Mouse (Mus musculus) embryonic facial prominence, embryonic 14.5 days (tissue): ENCODE measurements around the gene Ier5l. TPM values are rescaled to one million over a fixed set of nuclear protein-coding genes. Genes with fewer than 3 reads are reported as not detected.

Experiments
- ATAC-seq: fragments of 200-750 bp; cut with Nextera tagmentation; 2 replicates; pipeline ENCODE4 v1.8.0; 2017; ENCODE audit warnings: low read depth, moderate number of reproducible peaks, moderate TSS enrichment
- DNase-seq: peaks from one replicate; pipeline ENCODE4 v3.0.0-alpha.2; 2015; ENCODE audit warnings: low spot score
- H3K27ac ChIP-seq: fragments of 300-500 bp; sonication (generic); replicated peaks from 2 replicates; pipeline ENCODE4 v1.5.1; 2014; ENCODE audit warnings: low read depth, mild to moderate bottlenecking, low read length, moderate library complexity
- H3K27me3 ChIP-seq: fragments of 300-500 bp; sonication (generic); replicated peaks from 2 replicates; pipeline ENCODE4 v1.6.1; 2014; ENCODE audit warnings: low read length; ENCODE audit not compliant: control insufficient read depth, insufficient read depth
- H3K36me3 ChIP-seq: fragments of 300-500 bp; sonication (generic); 2 replicates; pipeline ENCODE4 v1.6.1; 2014; ENCODE audit warnings: low read length, mixed read lengths; ENCODE audit not compliant: control insufficient read depth, insufficient read depth
- H3K4me1 ChIP-seq: fragments of 300-500 bp; sonication (generic); 2 replicates; pipeline ENCODE4 v1.6.1; 2014; ENCODE audit warnings: antibody characterized with exemption, low read length; ENCODE audit not compliant: control insufficient read depth, insufficient read depth
- H3K4me2 ChIP-seq: fragments of 300-500 bp; sonication (generic); 2 replicates; pipeline ENCODE4 v1.6.1; 2014; ENCODE audit warnings: low read depth, mild to moderate bottlenecking, low read length, moderate library complexity, mixed read lengths
- H3K4me3 ChIP-seq: fragments of 300-500 bp; sonication (generic); 2 replicates; pipeline ENCODE4 v1.5.1; 2014; ENCODE audit warnings: low read depth, mild to moderate bottlenecking, low read length
- H3K9ac ChIP-seq: fragments of 300-500 bp; sonication (generic); 2 replicates; pipeline ENCODE4 v1.6.1; 2014; ENCODE audit warnings: low read depth, mild to moderate bottlenecking, low read length, moderate library complexity, mixed read lengths
- H3K9me3 ChIP-seq: fragments of 300-500 bp; sonication (generic); 2 replicates; pipeline ENCODE4 v1.6.1; 2016; ENCODE audit warnings: low read length; ENCODE audit not compliant: control insufficient read depth
- WGBS: fragments of 180-500 bp; shearing (Covaris S2); extraction: QIAGEN DNeasy Blood & Tissue Kit; methylation state at CpG from one replicate; pipeline ENCODE4 v1.1.7; 2014; 5-methylcytosine and 5-hydroxymethylcytosine counted together
- polyA plus RNA-seq: library from polyadenylated mRNA; unstranded; fragments of >200 nt; fragmentation: Nextera tagmentation; extraction: Ambion mirVana; gene quantifications from 2 replicates; pipeline ENCODE4 v1.2.1, GENCODE M21; 2014

Gene Ier5l
- polyA plus RNA-seq, 1 experiment from 2014 or later, result 3.4 TPM

DNA sequence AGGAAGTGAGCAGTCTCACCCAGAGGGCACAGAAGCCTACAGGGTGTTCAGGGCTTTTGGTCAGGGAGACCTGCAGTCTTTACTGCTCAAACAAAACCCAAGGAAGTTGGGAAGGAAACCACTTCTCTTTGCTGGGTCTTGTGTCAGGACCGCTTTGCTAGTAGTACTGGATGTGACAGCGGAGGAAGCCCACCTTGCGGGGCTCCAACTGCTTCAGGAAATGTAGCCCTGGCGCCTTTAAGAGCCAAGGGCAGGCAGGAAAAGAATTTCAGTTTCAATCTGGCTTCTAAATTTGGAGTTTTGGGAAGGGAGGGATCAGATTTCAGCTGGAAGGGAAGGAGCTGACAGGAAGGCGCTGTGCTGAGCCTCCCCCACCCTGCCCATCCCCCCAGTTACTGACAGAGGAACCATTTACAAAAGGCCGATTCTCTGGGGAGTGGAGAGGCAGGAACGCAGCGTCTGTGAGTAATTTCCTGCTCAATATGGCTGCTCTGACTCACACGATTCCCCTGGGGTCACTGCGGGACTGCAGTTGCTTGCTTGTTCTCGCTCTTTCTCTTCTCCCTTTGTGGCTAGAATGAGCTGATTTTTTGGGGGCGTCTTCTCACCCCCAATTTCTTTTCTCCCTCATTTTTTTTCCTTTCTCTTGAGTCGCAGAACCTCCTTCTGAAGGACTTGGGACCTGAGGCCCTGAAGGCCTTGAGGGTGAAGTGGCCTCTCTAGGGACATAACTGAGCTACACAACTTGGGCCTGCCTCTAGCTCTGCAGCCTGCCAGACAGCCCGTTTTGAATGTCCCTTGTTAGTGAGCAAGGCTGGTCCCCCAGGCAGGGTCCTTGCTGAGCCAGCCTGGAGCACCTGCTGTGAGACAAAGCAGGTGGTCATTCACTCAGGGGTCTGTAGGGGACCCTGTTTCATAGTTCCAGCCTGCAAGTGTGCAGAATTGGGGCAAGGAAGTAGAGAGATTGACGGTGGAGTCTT, 32.2 kb downstream of the Ier5l start:
- Histone ChIP-seq H3K27me3 (no peaks in the 10 kb centered on the region), H3K4me3 (peak overlapping the region; percentile 26), H3K4me1 (peaks cover 57% of the 10 kb centered on the region), H3K9me3 (no peaks in the 10 kb centered on the region), H3K27ac (peak overlapping the region; percentile 99), H3K4me2 (peak overlapping the region; percentile 59), H3K36me3 (peaks cover 66% of the 10 kb centered on the region), H3K9ac (peak overlapping the region; percentile 65)
- ATAC-seq (peak; percentile 86), DNase-seq (peak; percentile 100)
- 1% methylated on average over 15 of the region's 15 CpGs for WGBS

DNA sequence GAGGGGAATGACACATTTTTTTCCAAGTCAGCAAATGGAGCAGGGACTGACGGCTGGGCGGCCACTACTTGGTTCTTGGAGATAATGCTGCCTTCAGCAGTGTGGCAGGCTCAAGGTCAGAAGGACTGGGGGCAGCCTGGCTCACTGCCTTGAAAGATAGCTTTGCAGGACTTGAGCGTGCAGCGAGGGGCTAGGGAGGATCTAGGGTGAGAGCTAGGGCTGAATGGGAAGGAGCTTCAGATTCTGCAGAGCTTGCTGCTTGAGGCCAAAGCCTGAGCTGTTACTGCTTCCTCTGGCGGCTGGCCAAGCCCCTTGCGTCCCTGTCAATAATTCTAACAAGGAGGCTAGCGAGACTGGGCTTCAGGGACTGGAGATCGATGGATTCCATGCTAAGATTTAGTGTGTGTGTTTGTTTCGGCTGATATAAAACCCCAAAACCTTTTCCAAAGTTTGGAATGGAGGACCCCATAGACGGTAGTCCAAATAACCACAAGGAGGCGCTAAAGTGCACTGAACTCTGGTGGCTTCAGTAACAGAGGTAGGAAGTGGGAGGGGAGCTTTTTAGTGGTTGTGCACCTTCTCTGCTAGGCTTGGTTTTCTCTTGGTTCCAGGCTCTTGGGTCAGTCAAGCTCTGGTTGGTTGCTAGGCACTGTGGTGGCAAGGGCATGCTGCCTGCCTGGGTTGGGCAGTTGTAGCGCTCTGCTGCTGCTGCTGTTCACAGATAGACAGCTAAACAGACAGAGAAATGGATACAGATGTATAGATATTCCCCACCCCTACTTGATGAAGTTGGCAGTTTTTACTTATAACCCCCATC, 33.1 kb downstream of the Ier5l start:
- ATAC-seq (peak; percentile 63), DNase-seq (peak; percentile 95)
- 9% methylated on average over 12 of the region's 12 CpGs for WGBS
- no peaks in the 10 kb centered on the region for H3K9me3 ChIP-seq
- H3K27ac ChIP-seq, result peak overlapping the region; percentile 99
- peaks cover 61% of the 10 kb centered on the region for H3K36me3 ChIP-seq
- peak overlapping the region; percentile 56 for H3K9ac ChIP-seq
- peak overlapping the region; percentile 59 for H3K4me2 ChIP-seq
- H3K4me1 ChIP-seq, result peaks cover 57% of the 10 kb centered on the region
- H3K4me3 ChIP-seq, result peak overlapping the region; percentile 26
- no peaks in the 10 kb centered on the region for H3K27me3 ChIP-seq

DNA sequence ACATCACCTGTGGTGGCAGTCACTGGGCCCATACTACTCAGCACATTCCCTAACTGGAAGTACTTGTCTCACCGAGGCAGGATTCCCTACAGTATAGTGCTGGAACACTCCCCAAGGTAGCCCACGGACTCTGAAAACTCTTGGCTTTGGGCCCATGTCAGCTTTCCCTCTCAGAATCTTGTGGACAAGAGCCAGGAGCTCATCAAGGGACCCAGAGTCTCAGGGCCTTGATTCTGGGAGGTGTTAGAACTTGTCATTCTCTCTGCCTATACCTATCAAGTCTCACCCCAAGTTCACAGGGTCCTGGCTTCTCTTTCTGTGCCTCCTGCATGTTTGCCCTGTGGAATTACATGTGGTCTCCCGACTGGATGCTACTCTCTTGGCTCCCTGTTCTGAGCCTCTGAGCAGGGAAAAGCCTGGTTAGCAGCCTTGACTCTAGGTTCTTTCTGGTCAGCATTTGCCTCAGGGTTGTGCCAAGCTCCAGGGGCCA, 33.8 kb downstream of the Ier5l start:
- DNase-seq (peak; percentile 61), ATAC-seq (no peak)
- Histone ChIP-seq H3K36me3 (peaks cover 55% of the 10 kb centered on the region), H3K4me3 (no peak overlapping the region), H3K27me3 (no peaks in the 10 kb centered on the region), H3K9ac (peak overlapping the region; percentile 56), H3K9me3 (no peaks in the 10 kb centered on the region), H3K4me2 (peak overlapping the region; percentile 59; the same call in 1 of the 2 replicates), H3K27ac (peak overlapping the region; percentile 99), H3K4me1 (peaks cover 52% of the 10 kb centered on the region)
- WGBS, result 18% methylated on average over 3 of the region's 3 CpGs

DNA sequence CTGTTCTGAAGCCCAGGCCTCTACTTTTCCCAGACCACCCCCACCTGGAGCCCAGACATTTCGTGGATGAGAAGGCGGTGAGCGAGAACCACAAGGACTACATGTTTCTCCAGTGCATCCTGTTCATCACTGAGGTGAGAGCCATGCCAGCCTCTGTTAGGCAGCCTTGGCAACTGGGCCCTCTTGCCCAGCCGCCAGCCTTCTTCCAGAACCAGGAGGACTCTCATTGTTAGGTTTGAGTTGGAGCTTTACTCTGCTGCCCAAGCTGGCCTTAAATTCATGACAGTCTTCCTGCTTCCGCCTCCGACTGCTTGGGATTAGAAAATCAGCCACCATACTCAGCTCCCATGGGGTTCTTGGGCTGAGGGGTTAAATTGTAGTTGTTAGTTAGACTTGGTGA, 34.4 kb downstream of the Ier5l start:
- ATAC-seq (no peak), DNase-seq (no peak)
- peaks cover 54% of the 10 kb centered on the region for H3K36me3 ChIP-seq
- WGBS, result 80% methylated on average over 6 of the region's 6 CpGs
- H3K4me2 ChIP-seq, result no peak overlapping the region
- peak overlapping the region; percentile 99 for H3K27ac ChIP-seq
- H3K4me1 ChIP-seq, result peaks cover 46% of the 10 kb centered on the region
- H3K9ac ChIP-seq, result peak overlapping the region; percentile 6; the same call in 1 of the 2 replicates
- no peaks in the 10 kb centered on the region for H3K9me3 ChIP-seq
- no peak overlapping the region for H3K4me3 ChIP-seq
- no peaks in the 10 kb centered on the region for H3K27me3 ChIP-seq

DNA sequence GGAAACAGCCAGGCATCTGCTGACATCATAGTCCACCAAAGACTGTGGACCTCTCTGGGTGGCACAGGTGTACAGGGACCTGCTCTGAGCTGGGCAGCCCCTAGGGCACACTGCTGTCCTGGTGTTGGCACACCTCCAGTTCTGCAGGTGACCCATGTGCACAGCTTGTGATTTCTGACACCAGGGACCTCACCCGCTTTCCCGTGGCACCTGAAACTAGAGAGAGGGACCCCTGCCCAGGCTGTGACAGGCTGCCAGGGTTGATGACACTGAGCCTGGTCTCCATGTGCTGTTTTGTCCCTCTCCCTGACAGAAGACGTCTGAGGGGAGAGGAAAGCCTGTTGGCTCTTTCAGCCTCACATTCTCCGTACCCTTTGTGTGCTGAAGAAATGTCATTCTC, 36.2 kb downstream of the Ier5l start:
- H3K4me1 ChIP-seq, result peaks cover 28% of the 10 kb centered on the region
- H3K9ac ChIP-seq, result no peak overlapping the region
- H3K27ac ChIP-seq, result no peak overlapping the region
- WGBS, result 88% methylated on average over 4 of the region's 4 CpGs
- no peaks in the 10 kb centered on the region for H3K9me3 ChIP-seq
- H3K4me2 ChIP-seq, result no peak overlapping the region
- H3K36me3 ChIP-seq, result peaks cover 55% of the 10 kb centered on the region
- ATAC-seq (no peak), DNase-seq (no peak)
- no peak overlapping the region for H3K4me3 ChIP-seq
- H3K27me3 ChIP-seq, result no peaks in the 10 kb centered on the region

DNA sequence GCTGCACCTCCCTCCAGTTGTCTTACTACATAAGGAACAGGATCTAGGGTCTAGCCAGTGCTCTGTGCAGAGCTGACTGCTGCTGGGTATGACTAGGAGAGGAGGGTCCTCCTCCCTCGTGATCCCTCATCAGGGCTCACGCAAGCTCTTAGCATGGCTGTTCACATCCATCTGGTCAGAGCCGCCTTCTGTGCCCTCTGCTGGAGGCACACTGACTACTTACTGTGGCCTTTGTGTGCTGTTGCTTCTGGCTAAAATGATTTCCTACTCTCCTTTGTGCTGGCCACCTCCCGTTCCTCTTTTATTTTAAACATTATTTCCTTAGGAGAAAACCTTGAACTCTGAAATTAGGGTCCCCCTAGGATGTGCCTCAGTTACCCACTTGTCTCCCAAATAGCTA, 37.2 kb downstream of the Ier5l start:
- Histone ChIP-seq H3K27me3 (no peaks in the 10 kb centered on the region), H3K4me3 (no peak overlapping the region), H3K36me3 (peaks cover 64% of the 10 kb centered on the region), H3K9me3 (no peaks in the 10 kb centered on the region), H3K4me1 (peaks cover 19% of the 10 kb centered on the region), H3K9ac (no peak overlapping the region), H3K27ac (no peak overlapping the region), H3K4me2 (no peak overlapping the region)
- 63% methylated on average over 4 of the region's 4 CpGs for WGBS
- DNase-seq (no peak), ATAC-seq (no peak)

DNA sequence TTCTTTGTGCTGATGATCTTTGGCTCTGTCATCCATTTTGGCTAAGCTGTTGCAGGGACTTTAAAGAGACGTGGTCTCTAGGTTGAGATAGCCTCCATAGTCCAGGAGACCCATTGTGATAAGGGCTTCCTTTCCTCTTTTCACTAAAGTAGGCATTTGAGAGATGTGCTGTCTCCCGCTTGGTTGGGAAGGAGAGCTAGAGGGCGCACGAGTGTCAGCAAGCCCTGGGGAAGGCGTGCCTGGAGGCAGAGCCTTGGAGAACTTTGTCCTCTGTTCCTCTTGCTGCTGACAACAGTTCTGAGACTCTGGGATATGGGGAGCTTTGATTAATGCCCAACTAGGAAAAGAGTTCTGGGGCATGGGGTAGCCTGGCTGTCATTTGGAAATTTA, 37.9 kb downstream of the Ier5l start:
- no peak for ATAC-seq
- Histone ChIP-seq H3K27ac (no peak overlapping the region), H3K9ac (no peak overlapping the region), H3K9me3 (no peaks in the 10 kb centered on the region), H3K36me3 (peaks cover 71% of the 10 kb centered on the region), H3K4me3 (no peak overlapping the region), H3K4me1 (peaks cover 14% of the 10 kb centered on the region), H3K4me2 (no peak overlapping the region), H3K27me3 (no peaks in the 10 kb centered on the region)
- WGBS, result 79% methylated on average over 5 of the region's 5 CpGs
- no peak for DNase-seq

DNA sequence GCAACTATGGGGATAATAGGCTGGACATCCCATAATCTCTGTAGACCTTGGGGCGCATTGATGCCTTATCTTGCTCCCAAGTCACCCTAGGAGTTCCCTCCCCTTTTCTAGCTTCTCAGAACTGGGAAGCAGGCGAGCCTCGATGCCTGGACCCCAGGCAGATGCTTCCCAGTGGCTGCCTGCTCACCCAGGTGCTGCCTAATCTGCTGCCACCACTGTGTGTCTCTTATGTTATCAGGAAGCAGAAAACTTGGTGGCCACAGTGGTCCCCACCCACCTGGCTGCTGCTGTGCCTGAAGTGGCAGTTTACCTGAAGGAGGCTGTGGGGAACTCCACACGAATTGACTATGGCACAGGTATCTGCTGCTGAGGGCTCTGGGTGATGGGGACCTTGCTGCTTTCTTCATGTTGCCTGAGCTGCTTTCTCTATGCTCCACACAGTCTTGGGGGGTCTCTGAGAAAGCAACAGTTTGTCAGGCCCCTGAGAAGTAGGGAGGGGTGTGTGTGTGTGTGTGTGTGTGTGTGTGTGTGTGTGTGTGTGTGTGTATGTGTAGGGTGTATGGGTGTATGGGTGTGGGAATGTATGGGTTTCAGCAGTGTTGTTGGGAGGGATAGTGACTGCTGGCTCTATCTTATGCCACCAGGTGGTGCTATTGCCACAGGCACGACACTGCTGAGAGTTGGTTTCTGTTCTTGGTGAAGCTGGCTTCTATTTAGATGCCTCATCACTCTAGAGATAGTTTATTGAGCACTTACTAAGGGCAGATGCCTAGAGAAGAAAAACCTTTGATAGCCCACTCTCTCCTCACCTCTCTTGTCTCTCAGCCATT, 38.5 kb downstream of the Ier5l start:
- H3K4me3 ChIP-seq, result no peak overlapping the region
- H3K27ac ChIP-seq, result no peak overlapping the region
- peaks cover 77% of the 10 kb centered on the region for H3K36me3 ChIP-seq
- no peaks in the 10 kb centered on the region for H3K9me3 ChIP-seq
- H3K4me2 ChIP-seq, result no peak overlapping the region
- DNase-seq (peak; percentile 80), ATAC-seq (peak; percentile 56)
- H3K9ac ChIP-seq, result no peak overlapping the region
- peaks cover 8% of the 10 kb centered on the region for H3K4me1 ChIP-seq
- H3K27me3 ChIP-seq, result no peaks in the 10 kb centered on the region
- 53% methylated on average over 5 of the region's 5 CpGs for whole genome bisulfite sequencing
